Mouse (Mus musculus): Measurements from ENCODE around the gene Fam166b. TPM values are rescaled to one million over a fixed set of nuclear protein-coding genes. Genes with fewer than 3 reads are reported as not detected.

Fam166b gene
- not detected for total RNA-seq (2021)
- long read RNA-seq, experiment 1, result 0 reads
- long read RNA-seq, experiment 2, result 0 reads

DNA sequence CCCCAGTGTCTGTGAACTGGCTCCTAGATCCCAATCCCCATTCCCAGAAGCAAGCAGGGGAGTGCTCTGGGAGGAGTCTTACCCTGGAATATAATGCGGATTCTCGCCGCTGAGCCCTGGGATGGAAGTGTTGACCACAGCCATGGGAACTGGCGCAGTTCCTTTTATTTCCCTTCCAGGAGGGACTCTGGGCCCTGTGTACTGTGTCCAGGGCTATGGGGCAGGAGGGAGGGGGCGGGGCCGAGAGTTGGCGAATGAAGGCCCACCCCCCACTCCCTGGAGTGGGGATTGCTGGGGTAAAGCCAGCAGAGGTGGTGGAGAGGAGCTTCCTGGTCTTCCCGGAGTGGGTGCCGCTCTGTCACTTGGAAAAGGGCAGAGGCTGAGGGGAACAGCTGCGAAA, at the start of gene Fam166b:
Gene Fam166b (minus strand): TSS at position 189 of the 400 bp plus-strand sequence.
- DNase-seq (ENCODE audit: low spot score), result no peak

DNA sequence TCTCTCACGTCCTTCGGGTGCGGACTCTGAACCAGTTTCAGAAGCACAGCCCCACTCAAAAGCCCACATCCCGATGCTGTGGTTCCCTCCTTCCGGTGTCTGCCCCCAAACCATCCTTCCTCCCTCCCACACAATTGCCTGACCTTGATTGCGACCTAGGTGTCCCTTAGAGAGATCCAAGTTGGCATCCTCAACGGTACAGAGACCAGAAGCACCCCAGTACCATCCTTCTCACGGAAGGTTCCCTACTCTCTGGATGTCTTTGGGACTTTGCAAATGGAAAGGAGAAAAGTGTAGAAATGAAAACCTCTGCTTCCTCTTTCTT, 49.6 kb upstream of the Fam166b start:
- DNase-seq (ENCODE audit: low spot score), result no peak

DNA sequence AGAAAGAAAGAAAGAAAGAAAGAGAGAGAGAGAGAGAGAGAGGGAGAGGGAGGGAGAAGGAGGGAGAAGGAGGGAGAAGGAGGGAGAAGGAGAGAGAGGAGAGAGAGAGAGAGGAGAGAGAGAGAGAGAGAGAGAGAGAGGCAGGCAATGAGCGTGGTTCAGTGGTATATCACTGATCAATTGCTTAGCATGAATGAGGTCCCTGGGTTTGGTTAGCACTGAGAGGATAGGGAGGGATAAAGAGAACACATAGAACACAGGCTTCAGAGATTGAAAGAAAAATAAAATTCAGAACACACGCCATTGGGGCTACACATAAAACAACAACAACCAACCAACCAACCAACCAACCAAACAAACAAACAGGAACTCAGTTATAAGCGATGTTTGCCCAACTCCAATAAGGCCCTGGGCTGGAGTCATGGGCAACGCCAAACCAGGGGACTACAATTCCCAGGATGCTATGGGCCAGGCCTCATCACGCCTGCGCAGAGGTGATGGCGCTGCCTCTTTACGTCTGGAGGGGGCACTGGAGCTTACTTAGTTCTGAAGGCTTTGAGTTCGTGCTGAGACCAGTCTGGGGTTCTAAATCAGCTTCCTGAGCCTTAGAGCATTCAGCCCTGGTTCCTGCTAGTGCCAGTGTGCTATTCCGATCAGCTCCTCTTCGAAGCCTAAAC, 49.1 kb upstream of the Fam166b start:
- peak; percentile 93 for DNase-seq (ENCODE audit: low spot score)

DNA sequence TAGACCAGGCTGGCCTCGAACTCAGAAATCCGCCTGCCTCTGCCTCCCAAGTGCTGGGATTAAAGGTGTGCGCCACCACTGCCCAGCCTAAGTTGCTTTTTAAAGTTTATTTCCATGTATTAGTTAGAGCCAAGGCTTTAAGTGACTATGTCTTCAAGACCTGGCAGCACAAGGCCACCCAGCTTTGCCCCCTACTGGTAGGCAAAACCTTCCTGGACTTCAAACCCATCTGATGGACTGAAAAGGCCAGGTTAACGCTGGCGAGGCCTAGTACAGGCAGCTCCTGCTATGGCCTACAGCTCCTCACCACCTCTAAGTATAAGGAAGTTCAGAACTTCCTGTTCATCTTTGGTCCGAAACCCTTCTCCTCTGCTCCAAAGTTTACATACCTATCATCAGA, 47.7 kb upstream of the Fam166b start:
- DNase-seq (ENCODE audit: low spot score), result no peak

DNA sequence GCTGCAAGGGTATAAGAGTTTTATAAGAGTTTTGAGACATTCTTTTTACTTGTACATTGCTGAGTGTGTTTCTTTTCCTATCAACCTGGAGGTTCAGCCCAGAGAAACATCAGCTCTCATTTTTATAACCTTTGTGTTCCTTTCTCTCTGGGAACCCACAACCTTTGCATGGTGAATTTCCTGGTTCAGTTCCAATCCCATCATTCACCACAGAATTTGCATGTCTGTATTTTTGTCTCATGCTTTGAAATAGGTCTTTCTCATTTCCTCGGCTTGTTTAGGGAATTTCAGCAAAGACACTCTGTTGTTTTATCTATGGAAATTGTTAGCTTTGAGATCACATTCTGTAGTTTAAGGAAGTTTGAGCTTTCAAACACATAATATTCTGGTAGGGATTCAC, 44.7 kb upstream of the Fam166b start:
- DNase-seq (ENCODE audit: low spot score), result no peak

DNA sequence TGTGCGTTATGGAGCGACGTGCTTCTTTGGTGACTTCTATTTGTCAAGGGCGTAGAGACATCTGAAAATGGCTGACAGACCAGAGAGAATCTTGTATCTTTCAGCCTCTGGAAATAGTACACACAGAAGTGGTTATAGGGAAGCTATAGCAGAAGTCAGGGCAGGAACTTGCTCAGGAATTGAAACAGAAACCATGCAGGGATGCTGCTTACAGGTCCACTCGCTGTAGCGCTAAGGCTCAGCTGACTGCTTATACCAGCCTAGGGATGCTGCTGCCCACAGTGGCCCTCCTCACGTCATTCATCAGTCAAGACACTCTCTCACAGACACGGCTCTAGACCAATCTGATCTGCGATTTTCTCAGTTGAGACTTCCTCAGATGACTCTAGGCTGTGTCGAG, 41.4 kb upstream of the Fam166b start:
- no peak for DNase-seq (ENCODE audit: low spot score)

DNA sequence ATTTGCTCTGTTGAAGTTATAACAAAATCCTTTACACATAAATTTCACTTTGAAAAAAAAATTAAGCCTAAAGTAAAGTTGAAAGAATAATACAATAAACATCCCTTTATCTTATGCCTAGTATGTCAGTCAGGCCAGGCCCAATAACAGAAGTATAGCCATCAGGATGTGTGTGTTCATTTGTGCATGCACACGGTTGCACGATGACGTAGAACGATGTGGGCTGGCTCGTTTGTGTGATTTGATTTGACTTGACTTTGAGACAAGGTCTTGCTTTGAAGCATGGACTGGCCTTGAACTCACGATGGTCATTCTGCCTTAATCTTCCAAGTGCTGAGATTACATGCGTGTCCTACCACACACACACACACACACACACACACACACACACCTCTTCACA, 37.9 kb upstream of the Fam166b start:
- no peak for DNase-seq (ENCODE audit: low spot score)

DNA sequence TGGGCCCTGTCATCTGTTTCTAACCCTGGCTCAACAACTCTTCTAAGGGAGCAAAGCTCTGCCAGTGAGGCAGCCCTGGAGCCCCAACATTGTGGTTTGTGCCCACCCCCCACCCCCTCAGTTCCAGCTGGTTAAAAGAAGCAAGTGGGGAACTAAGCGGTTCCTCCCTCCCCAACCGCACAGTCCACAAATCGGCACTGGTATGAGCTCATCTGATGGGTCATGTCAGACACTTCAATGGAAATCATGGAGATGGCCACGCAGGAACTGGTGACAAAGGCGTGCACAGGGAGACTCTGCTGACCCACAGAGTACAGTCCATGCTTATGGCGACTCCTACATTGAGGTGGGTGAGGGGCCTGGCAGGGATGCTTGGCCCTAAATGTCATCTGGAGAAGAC, 37.0 kb upstream of the Fam166b start:
- DNase-seq (ENCODE audit: low spot score), result no peak

DNA sequence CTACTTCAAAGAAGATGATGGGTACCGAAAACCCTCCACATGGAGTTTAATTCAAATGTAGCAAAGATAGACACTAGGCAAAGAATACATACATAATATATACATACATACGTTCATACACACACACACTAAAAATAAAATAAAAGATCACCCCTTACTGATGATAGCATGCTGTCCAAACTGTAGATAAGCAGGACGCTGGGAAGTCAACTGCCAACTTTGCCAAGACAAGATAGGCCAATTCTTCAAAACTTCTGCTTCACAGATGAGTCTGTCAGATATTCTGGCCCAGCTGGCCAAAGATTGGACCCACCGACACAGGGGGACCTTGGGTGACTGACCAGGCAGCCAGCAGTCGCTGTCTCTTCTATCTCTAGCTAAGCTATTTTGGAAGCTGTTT, 34.2 kb upstream of the Fam166b start:
- no peak for DNase-seq (ENCODE audit: low spot score)

DNA sequence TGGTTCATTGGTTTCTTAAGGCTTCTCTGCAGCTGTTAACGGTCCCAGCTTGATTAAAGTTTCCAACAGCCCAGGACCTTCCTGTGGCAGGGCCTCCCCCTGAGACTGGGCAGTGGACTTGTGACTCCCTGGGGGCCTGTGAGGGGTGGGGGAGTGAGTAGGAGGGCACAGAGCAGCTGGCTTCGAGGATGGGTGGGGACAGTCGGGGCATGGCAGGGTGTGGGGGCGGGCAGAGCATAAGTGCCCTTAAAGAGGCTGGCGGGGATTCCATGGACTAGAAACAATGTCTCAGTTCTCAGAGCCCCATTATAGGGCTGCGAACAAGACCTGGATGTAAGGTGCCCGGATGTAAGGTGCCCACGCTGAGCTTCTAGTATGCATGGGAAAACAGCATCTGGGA, 28.2 kb upstream of the Fam166b start:
- no peak for DNase-seq (ENCODE audit: low spot score)

DNA sequence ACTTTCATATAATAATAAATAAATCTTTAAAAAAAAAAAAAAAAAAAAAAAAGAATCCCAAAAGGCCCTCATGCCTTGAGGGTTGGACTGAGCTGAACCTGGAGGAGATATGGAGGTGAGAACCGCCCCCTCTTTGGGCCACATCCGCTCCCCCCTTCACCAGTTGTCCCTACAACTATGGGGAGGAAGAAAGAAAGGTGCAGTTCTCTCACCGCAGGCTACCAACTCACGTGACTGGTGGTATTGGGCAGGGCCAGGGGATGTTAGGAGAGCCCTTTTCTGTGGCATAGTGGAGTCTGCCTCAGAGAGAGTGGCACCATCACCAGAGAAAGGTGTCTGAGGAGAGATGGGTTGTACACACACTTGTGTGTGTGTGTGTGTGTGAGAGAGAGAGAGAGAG, 27.5 kb upstream of the Fam166b start:
- DNase-seq (ENCODE audit: low spot score), result no peak

DNA sequence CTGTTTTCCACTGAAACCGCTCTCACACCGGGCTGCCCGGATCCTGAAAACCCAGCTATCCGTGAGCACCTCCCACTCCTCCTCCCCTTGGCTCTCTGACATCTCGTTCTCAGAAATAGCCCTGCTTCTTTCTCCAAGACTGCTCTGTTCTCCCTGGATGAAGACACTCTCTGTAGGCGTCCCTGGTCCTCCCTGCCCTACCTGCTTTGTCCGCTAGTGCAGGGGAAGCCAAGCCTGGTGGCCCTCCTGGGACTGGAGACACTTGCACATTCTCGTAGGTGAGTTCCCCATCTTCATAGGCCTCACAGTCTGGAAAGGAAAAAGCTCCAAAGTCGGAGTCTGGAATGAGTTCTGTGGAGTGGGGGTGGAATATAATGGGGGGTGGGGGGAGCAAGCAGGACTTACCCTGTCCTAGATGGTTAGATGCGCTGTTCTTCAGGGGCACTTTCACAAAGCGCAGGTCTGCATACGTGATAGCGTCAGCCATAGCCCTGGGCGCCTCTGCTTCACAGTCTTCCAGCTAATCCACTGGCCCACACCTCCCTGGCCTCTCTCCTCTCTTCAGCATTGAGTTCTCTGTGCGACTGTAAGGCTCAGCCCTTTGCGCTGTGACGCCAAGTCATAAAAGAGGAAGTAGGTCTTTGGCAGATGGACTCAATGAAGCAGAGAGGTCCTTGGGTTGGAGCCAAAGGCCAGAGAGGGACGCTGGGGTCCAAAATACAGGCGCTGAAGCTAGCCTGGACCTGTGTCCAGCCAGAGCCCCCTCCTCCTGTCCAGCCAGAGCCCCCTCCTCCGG, 25.3 kb upstream of the Fam166b start, which contains the start of gene Cd72:
Gene Cd72 (minus strand): TSS at position 588 of the 796 bp plus-strand sequence.
- no peak for DNase-seq (ENCODE audit: low spot score)

DNA sequence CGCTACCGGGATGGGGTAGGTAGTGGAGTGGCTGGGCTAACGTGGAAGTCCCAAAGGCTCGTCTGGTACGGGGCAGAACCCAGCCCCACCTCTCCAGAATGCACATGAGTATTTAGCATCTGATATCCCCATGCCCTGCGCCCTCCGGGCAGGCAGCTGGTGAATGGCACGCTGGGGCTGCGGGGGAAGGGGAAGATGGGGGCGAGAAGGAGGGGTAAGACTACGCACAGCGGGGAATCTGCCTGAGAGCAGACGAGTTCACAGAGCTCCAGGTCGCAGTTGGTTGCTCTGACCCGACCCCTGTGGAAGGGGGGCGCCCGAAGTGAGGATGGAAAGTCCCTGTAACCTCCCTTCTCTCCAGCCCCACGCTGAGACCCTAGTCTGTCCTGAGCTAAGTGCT, 24.5 kb upstream of the Fam166b start:
- no peak for DNase-seq (ENCODE audit: low spot score)

DNA sequence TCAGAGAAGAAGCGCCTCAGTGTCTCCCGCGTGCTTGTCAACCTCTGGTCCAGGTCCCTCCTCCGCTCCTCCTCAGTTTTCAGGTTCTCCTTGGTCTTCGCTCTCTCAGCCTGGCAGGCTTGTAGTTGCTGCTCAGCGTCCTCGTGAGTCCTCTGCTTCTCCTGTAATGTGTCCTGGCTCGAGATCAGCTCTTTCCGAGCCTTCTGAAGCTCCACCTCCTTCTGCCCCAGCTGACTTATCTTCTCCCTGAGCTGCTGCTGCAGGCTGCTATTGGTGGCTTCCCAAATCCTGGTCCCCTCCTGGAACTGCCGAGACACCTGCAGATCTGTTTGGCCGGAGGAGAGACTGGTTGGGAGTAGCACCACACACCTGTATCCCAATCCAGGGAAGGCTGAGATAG, 23.4 kb upstream of the Fam166b start:
- DNase-seq (ENCODE audit: low spot score), result no peak

DNA sequence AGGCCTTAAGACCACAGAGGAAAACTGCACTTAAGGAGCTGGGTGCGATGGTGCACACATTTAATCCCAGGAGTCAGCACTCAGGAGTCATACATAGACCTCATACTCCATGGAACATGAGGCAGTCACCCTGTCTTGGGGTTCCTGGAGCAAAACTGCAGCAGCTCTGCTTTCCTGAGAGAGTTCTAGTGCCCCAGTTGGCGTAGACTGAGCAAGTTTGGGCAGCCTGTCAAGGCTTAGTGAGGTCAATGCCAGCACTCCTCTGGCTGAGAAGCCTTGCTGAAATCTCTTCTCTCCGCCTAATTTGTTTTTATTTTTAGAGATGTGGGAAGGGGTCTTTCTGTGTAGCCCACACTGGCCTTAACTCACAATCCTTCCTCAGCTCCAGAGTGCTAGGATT, 19.6 kb upstream of the Fam166b start:
- DNase-seq (ENCODE audit: low spot score), result peak; percentile 49

DNA sequence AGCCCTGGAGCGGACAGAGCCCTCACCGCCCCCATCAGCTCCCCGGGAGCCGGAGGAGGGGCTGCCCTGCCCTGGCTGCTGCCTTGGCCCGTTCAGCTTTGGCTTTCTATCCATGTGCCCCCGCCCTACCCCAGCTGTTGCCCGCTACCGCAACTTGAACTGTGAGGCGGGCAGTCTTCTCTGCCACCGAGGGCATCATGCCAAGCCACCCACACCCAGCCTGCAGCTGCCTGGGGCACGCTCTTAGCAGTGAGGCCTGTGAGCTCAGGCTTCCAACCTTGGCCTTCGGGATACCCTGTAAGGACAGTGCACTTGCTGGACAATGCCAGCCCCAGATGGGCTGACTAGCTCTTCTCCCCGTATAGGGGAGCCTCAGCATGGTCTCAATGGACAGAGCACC, 18.3 kb upstream of the Fam166b start:
- DNase-seq (ENCODE audit: low spot score), result peak; percentile 66

DNA sequence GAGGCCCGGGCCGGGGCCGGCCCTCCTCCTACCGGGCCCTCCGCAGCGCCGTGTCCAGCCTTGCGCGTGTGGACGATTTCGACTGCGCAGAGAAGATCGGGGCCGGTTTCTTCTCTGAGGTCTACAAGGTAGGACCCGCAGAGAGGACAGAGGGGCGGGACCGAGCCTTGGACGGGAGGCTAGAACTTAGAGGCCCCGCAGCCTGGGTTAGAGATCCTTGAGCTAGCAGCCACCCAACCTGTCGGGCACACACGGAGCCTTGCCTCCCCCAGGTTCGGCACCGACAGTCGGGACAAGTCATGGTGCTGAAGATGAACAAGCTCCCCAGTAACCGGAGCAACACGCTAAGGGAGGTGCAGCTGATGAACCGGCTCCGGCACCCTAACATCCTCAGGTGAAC, 14.6 kb upstream of the Fam166b start:
- DNase-seq (ENCODE audit: low spot score), result no peak

DNA sequence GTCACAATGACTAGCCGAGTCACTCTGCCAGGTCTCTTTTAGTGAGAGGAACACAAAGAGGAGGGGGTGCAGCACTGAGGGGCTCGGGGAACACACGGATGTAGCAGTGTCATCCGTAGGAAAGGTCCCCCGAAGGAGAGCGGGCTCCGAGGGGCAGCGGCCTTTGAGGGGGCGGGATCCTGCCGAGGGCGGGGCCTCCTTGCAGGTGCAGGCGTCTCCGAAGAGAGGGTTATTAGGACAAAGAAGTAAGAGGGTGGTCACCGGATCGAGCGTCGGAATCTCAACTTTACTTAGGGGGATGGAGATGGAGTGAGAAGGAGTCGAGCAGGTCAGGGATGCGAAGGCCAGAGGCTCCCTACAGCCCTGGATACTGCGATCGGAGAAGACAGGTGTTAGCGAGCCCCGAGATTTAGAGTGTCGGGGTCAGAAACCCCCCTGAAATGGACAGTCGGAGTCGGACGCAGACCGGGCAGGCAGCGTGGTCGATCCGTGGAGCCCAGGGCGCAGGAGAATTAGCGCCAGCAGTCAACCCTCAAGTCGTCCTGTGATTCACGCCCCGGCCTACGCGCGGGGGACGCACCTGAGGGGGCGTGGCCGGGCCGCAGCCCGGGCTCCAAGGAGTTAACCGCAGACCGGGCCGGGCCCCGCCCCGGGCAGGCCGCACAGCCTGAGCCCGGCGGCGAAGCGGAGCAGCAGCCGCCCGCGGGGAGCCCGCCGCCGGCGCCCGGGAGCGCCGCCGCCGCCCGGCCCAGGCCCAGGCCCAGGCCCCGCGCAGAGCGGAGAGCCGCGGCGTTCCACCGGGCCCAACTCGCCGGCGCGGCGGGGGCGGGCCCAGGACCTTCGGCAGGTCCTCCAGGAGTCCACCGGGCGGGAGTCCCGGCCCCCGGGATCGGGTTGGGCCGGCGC, 13.8 kb upstream of the Fam166b start:
- DNase-seq (ENCODE audit: low spot score), result peak; percentile 43

DNA sequence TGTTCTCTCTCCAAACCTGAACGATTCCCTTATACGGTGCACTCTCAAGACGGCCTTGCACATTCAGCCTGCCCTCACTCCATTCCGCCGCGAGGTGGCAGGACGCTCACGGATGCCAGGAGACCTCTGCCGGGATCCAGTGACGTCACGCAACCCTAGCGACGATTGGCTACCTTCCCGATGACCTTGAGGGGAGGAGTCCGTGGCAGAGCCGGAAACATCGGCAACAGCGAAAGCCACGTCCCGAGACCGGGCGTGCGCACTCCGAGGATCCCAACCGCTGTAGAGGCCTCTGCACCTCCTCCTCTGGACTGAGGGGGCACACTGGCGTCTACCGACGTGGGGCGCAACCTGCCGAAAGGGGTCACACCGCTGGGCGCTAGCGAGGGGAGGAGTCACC, 13.1 kb upstream of the Fam166b start:
- peak; percentile 100 for DNase-seq (ENCODE audit: low spot score)

DNA sequence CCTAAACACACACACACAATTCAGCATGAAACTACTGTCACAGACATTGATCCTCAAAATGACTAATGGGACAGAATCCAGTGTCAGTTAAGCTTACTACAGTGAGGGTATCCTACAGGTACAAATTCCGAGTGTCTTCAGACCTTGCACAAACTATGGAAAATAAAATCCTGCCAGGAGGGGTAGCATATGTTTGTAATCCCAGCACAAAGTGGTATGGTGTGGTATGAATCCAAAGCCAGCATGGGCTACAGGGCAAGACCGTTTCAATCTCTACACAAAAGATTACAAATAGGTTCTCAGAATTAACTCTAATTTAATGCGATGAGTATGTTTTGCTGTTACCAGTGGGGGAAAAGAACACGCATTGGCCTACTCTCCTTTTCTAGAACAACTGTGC, 12.7 kb upstream of the Fam166b start, which contains the start of gene Tesk1:
Gene Tesk1 (plus strand): TSS at position 301 of the 400 bp plus-strand sequence.
- DNase-seq (ENCODE audit: low spot score), result no peak

DNA sequence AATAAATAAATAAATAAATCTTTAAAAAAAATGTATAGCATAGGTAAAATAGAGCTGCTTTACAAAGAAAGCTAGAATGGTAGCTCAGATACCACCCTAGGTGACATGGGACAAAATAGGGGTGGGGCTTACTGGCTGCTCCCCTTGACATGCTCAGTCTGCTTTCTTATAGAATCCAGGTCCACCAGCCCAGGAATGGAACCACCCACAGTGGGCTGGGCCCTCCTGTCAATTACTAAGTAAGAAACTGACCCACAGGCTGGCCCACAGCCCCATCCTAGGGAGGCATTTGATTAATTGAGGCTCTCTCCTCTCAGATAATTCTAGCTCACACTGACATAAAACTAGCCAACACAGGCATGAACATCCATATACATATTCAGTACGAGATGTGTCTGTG, 3.9 kb upstream of the Fam166b start:
- DNase-seq (ENCODE audit: low spot score), result no peak

DNA sequence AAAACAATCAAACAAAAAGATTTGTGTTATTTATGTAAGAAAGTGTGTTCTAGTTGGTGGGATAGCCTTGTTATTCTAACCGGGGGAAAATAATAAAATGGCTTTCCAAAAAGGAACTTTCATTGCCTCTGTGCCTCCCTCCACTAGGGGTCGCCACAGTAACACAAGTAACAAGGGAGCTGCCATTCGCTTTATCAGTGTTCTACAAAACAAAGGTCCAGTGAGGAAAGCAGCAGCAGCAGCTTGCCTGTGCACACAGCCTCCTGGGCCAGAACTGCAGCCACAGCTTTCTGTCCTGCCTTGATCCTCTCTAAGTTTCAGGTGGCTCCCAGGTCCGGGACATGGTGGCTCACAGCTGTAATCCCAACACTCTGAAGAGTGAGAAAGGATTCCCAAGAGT, 2.8 kb upstream of the Fam166b start:
- peak; percentile 83 for DNase-seq (ENCODE audit: low spot score)
